Mouse (Mus musculus): ENCODE measurements around the gene Tnfaip8l1. TPM values are rescaled to one million over a fixed set of nuclear protein-coding genes. Genes with fewer than 3 reads are reported as not detected.

Tnfaip8l1 gene
- polyA plus RNA-seq, 1 experiment, result 1.7 TPM

GRCm38 (mm10) chr17:56182975-56183657, 20.8 kb downstream of the Tnfaip8l1 start:
- DNase-seq (ENCODE audit: low spot score), result no peak

GRCm38 (mm10) chr17:56183658-56184103, 21.4 kb downstream of the Tnfaip8l1 start, which contains the start of gene Mydgf:
Mydgf (minus strand) TSS chr17:56183920.
- DNase-seq (ENCODE audit: low spot score), result peak; percentile 87

- DNase-seq (ENCODE audit: low spot score), result no peak
Observed at GRCm38 (mm10) chr17:56185281-56186141, 23.2 kb downstream of the Tnfaip8l1 start.

- no peak for DNase-seq (ENCODE audit: low spot score)
Observed at GRCm38 (mm10) chr17:56191266-56191665, 29.0 kb downstream of the Tnfaip8l1 start.

- DNase-seq (ENCODE audit: low spot score), result no peak
Observed at GRCm38 (mm10) chr17:56194357-56194756, 32.1 kb downstream of the Tnfaip8l1 start.

GRCm38 (mm10) chr17:56194765-56195164, 32.5 kb downstream of the Tnfaip8l1 start:
- DNase-seq (ENCODE audit: low spot score), result no peak

GRCm38 (mm10) chr17:56196860-56197259, 34.6 kb downstream of the Tnfaip8l1 start:
- DNase-seq (ENCODE audit: low spot score), result no peak

- DNase-seq (ENCODE audit: low spot score), result no peak
Observed at GRCm38 (mm10) chr17:56200586-56200985, 38.3 kb downstream of the Tnfaip8l1 start.

GRCm38 (mm10) chr17:56201642-56202041, 39.4 kb downstream of the Tnfaip8l1 start:
- no peak for DNase-seq (ENCODE audit: low spot score)

- no peak for DNase-seq (ENCODE audit: low spot score)
Observed at GRCm38 (mm10) chr17:56202476-56202875, 40.2 kb downstream of the Tnfaip8l1 start.

- DNase-seq (ENCODE audit: low spot score), result no peak
Observed at GRCm38 (mm10) chr17:56203729-56204128, 41.5 kb downstream of the Tnfaip8l1 start.

GRCm38 (mm10) chr17:56206276-56206884, 44.1 kb downstream of the Tnfaip8l1 start:
- no peak for DNase-seq (ENCODE audit: low spot score)

- no peak for DNase-seq (ENCODE audit: low spot score)
Observed at GRCm38 (mm10) chr17:56206986-56207674, 44.9 kb downstream of the Tnfaip8l1 start.

GRCm38 (mm10) chr17:56207963-56208530, 45.8 kb downstream of the Tnfaip8l1 start:
- DNase-seq (ENCODE audit: low spot score), result no peak

GRCm38 (mm10) chr17:56208821-56209220, 46.5 kb downstream of the Tnfaip8l1 start:
- DNase-seq (ENCODE audit: low spot score), result no peak

GRCm38 (mm10) chr17:56211090-56211489, 48.8 kb downstream of the Tnfaip8l1 start:
- no peak for DNase-seq (ENCODE audit: low spot score)

- DNase-seq (ENCODE audit: low spot score), result no peak
Observed at GRCm38 (mm10) chr17:56212676-56213075, 50.4 kb downstream of the Tnfaip8l1 start.

- DNase-seq (ENCODE audit: low spot score), result no peak
Observed at GRCm38 (mm10) chr17:56214229-56214628, 52.0 kb downstream of the Tnfaip8l1 start.

- DNase-seq (ENCODE audit: low spot score), result no peak
Observed at GRCm38 (mm10) chr17:56217670-56218069, 55.4 kb downstream of the Tnfaip8l1 start.

- DNase-seq (ENCODE audit: low spot score), result peak; percentile 76
Observed at GRCm38 (mm10) chr17:56218377-56219191, 56.3 kb downstream of the Tnfaip8l1 start, which contains the start of gene Dpp9. Dpp9 (minus strand) TSS chr17:56218905.

Data from urinary bladder, adult 2 months (tissue).